Mouse (Mus musculus) telencephalon, adult 2 months (tissue): Measurements from ENCODE around the gene St8sia4.
"Not testable (repeated sequence)": the region's sequence is repeated elsewhere in the genome, so short reads cannot be mapped to it uniquely, and the experiment has no call there.

Source experiments
- DNase-seq: peaks from one replicate; pipeline ENCODE4 v3.0.0-alpha.2; 2011; ENCODE audit warnings: low read depth, low spot score

St8sia4 gene

DNA sequence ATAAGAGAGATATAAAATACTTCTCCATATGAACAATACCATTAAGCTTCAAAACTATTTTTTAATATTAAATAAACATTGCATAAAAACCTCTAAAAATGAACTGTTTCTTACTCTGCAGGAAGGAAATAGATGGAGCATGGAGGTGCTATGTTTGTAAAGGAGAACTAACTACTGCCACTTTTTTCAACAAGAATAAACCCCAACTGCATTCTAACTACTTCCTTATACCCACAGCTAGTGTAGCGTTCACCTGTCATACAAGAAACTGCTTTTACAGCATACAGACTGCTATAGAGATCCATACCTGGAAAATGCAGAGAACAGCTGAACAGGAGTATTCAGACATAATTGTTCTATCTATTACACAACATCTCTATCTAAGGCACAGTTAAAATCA, 70.5 kb downstream of the St8sia4 start:
- DNase-seq = no peak

DNA sequence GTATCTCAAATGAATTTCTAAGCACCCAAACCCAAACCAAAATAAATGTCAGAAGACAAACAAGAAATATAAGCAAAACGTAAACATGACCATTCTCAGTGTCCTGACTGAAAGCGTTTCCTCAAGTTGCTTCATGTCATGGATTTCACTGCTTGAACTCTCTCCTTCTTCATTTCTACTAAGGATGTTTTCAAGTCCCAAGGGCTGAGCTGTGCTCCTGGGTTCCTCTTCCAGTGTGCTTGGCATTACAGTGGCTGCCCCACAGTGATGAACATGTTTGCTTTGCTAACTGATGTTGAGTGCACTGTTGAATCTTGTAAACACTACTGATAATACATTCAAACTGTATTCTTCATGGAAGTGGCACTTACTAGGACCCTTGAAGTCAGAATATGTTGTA, 76.3 kb downstream of the St8sia4 start:
- DNase-seq = no peak

DNA sequence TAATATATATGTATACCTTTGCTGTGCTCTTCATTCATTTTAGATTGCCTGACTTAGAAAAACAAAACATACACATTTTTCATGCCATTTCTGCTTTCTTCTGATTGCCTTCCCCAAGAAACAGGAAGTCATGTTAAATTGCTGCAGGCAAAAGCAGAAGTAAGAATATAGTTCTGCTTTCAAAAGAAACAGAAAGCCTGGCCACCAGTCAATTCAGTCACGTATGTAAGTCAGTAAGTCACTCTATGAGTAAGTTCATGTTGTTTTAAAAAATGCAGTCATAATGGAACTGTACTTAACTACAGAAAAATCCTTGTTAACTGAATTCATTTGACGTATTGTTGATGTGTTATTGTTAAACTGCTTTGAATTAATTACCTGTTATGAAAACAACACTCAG, 77.3 kb downstream of the St8sia4 start:
- no peak for DNase-seq

DNA sequence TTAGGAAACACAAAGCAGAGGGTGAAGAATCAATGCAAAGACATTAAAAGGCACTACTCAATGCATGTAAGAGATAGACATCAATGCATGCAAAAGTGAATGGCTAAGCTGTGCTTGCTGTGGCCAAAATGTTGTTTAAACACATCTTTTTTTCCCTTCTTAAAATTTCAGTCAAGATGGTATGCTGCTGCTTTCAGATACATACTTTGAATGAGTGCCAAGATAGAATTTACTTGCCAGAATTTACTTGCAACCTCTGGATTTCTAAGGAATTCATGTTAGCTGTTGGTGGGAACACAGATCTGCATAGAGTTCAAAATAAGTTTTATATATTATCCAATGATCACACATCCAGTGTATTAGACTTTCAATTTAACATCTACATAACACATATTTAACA, 77.9 kb downstream of the St8sia4 start:
- DNase-seq = no peak

DNA sequence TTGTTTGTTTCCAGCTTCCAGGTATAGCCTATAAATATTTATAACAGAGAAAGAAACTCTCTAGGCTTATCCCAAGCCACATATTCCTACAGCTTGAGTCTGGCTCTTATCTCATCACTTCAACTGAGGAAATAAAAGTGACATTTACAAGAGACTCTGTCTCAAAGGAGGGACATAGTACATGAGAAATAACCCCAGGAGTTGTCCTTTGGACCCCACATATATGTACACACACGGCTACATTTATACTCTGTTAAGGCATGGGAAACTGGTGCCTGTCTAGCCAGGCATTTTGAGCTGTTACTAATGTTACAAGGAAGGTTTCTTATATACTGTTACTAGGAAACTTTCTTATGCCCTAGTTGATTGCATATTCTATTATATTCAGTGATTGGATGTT, 84.1 kb downstream of the St8sia4 start:
- no peak for DNase-seq

DNA sequence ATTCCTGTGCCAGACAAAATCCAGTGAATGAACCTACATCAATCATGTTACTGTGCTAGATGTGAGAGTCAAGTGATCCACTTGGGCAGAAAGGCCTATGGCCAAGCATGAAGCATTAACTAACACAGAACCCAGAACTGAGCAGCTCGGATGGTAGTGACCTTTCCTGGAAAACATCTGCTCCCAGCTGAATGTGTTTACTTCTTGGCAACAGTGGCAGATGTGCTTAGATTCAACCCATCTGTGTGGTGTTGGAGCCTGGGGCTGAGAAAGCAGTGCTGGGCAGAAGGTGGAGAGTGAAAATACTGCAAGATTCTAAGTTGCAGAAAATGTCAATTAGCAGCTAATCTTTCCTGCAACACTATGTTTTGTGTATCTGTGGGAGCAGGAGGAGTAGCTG, 85.1 kb downstream of the St8sia4 start:
- DNase-seq = no peak

DNA sequence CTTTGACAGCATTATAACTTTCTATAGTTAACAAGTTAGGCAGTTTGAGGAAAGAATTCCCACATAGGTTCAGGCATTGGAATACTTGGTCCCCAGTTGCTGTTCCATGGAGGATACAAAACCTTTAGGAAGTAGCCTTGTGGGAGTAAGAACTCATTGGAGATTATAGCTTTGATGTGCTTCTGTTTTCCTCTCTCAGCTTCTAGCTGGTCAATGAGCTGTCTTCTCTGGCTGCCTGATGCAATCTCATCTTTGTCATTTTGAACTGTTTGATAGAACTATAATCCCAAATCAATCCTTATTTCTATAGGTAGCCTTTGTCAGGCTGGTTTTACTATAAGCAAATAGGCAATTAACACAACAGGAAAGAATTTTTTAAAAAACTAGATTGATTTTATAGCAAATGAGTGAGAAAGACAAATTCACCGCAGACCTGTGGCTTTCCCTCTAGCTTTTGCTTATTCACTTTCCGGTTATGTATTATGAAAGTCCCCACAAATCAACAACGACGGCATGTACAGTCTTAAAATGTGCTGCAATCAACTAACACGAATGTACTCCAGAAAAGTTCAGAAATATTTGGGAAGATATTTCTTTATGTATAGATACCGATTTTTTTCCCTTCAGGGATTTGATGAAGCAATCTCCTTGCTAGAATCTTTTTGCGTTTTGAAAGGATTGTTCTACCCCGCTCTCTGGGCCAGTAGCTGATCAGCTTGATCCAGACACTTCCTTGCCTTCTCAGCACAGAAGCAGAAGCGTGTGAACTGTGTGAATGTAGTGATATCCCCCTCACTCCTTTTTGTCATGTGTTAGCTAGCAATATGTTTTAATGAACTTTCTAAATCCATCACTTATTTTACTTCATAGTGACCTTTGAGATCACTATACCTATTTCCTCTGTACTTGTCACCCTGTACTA, 94.5 kb downstream of the St8sia4 start:
- no peak for DNase-seq

DNA sequence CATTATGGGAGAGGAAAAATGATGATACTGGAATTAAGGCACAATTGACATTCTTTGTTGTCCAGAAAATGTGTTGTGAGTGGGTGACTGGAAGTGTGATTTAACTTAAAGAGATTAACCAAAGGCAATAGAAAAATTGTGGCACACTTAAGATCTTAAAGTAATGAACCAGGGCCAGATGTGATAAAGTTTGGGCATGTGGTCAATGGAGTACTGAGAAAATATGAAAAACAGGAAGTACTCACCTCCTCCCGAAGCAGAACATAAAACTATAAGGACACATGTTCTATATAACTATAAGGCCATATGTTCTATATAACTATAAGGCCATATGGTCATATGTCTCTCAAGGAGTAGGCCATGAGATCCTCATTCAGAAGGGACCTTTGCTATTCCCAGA, 96.3 kb downstream of the St8sia4 start:
- no peak for DNase-seq

DNA sequence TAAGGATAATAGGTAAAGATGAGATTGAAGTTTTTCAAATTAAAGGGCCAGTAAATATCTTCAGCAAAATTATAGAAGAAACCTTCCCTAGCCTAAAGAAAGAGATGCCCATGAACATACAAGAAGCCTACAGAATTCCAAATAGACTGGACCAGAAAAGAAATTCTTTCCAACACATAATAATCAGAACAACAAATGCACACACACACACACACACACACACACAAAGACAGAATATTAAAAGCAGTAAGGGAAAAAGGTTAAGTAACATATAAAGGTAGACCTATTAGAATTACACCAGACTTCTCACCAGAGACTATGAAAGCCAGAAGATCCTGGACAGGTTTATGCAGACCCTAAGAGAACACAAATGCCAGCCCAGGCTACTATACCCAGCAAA, 112.8 kb downstream of the St8sia4 start:
- not testable (repeated sequence) for DNase-seq

DNA sequence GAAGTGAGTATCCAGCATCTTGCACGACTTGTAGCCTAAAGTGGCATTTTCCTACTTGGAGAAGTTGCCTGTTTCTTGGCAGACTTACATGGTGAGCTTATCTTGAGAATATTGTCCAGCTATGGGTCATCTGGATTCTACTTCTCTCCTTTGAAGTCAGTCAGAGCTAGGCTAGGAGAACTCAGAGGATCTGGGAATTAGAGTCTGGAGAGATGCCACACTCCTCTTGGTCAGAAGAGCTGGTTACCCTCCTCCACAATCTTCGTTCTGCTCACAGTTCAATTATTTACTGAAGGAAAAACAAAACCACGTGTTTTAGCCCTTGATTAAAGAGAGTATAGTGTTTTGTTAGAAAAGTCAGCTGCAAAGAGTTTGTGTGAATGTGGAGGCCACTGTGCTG, 125.9 kb downstream of the St8sia4 start:
- no peak for DNase-seq
